Mouse (Mus musculus) embryonic facial prominence, embryonic 15.5 days (tissue): ENCODE results near the gene H2-K1. TPM values are rescaled to one million over a fixed set of nuclear protein-coding genes. Genes with fewer than 3 reads are reported as not detected.
A peak's percentile ranks its signal among the peaks of the same experiment; 100 is the strongest.

Experiments
- microRNA counts: library from miRNA; unstranded; fragments of <30 nt; microRNA quantifications from one replicate; lab custom pipeline; 2016
- microRNA-seq: library from miRNA; unstranded; fragments of <30 nt; microRNA quantifications from one replicate; pipeline ENCODE4, GENCODE M21; 2016; ENCODE audit warnings: borderline number of aligned reads
- polyA plus RNA-seq: library from polyadenylated mRNA; unstranded; fragments of >200 nt; fragmentation: Nextera tagmentation; extraction: Ambion mirVana; gene quantifications from 2 replicates; pipeline ENCODE4 v1.2.1, GENCODE M21; 2015

H2-K1 gene
- polyA plus RNA-seq, 1 experiment from 2014 or later = 29.0 TPM

MicroRNA genes within 50 kb of the gene (microRNA counts, 519-probe panel; counts per million panel counts)
- 1,314 counts per million, percentile 7 among the panel's probes with 10 or more counts for microRNA mmu-miR-219 (lab: Ali Mortazavi, UCI)

Small RNA genes within 50 kb of the gene (microRNA-seq; reads per million reads assigned to microRNA genes)
- gene Mir219a-1 (0.86 reads per million), gene Mir219c (not detected)

Other genes starting within 250 kb of the H2-K1 start
- gene Rab11b, start 239.8 kb downstream of the H2-K1 start, polyA plus RNA-seq = 269 and 325 TPM in 2 replicates
- gene Angptl4, start 218.5 kb downstream of the H2-K1 start, polyA plus RNA-seq = 58.8 and 67.2 TPM in 2 replicates
- gene Kank3, start 189.8 kb downstream of the H2-K1 start, polyA plus RNA-seq = 45.3 and 45.8 TPM in 2 replicates
- gene Rps28, start 175.8 kb downstream of the H2-K1 start, polyA plus RNA-seq = 998 and 1,000 TPM in 2 replicates
- gene Ndufa7, start 175.8 kb downstream of the H2-K1 start, polyA plus RNA-seq = 432 and 453 TPM in 2 replicates
- 57.3 and 59.6 TPM in 2 replicates for gene Cd320, start 157.3 kb downstream of the H2-K1 start, polyA plus RNA-seq
- gene Gm7029, start 126.5 kb downstream of the H2-K1 start, polyA plus RNA-seq = not detected in 2 replicates
- 6.7 and 6.8 TPM in 2 replicates for gene Kifc1, start 109.7 kb downstream of the H2-K1 start, polyA plus RNA-seq
- 0.55 and 0.58 TPM in 2 replicates for gene Platr17, start 95.2 kb downstream of the H2-K1 start, polyA plus RNA-seq
- gene Daxx, start 90.9 kb downstream of the H2-K1 start, polyA plus RNA-seq = 48.5 and 51.7 TPM in 2 replicates
- 40.2 and 49.3 TPM in 2 replicates for gene Tapbp, start 84.4 kb downstream of the H2-K1 start, polyA plus RNA-seq
- gene Zbtb22, start 84.4 kb downstream of the H2-K1 start, polyA plus RNA-seq = 15.8 and 17.8 TPM in 2 replicates
- 57.1 and 64.4 TPM in 2 replicates for gene Rgl2, start 70.8 kb downstream of the H2-K1 start, polyA plus RNA-seq
- 145 and 163 TPM in 2 replicates for gene Pfdn6, start 60.0 kb downstream of the H2-K1 start, polyA plus RNA-seq
- gene Wdr46, start 59.7 kb downstream of the H2-K1 start, polyA plus RNA-seq = 36.2 and 36.5 TPM in 2 replicates
- gene B3galt4, start 48.9 kb downstream of the H2-K1 start, polyA plus RNA-seq = 6.0 and 8.5 TPM in 2 replicates
- 48.9 and 57.2 TPM in 2 replicates for gene Vps52, start 44.5 kb downstream of the H2-K1 start, polyA plus RNA-seq
- 1,731 and 1,878 TPM in 2 replicates for gene Rps18, start 44.3 kb downstream of the H2-K1 start, polyA plus RNA-seq
- gene Ring1, start 24.3 kb upstream of the H2-K1 start, polyA plus RNA-seq = 26.0 and 26.9 TPM in 2 replicates
- 54.1 and 57.4 TPM in 2 replicates for gene H2-Ke6, start 27.7 kb upstream of the H2-K1 start, polyA plus RNA-seq
- gene Slc39a7, start 31.3 kb upstream of the H2-K1 start, polyA plus RNA-seq = 229 and 234 TPM in 2 replicates
- 53.0 and 54.6 TPM in 2 replicates for gene Rxrb, start 31.5 kb upstream of the H2-K1 start, polyA plus RNA-seq
- 53.2 and 64.3 TPM in 2 replicates for gene Col11a2, start 39.1 kb upstream of the H2-K1 start, polyA plus RNA-seq
- gene H2-Oa, start 92.0 kb upstream of the H2-K1 start, polyA plus RNA-seq = 0.54 and 0.89 TPM in 2 replicates
- gene H2-DMa, start 119.2 kb upstream of the H2-K1 start, polyA plus RNA-seq = 14.0 and 15.3 TPM in 2 replicates
- 118 and 122 TPM in 2 replicates for gene Brd2, start 122.3 kb upstream of the H2-K1 start, polyA plus RNA-seq
- 0.61 and 0.93 TPM in 2 replicates for gene H2-DMb2, start 143.0 kb upstream of the H2-K1 start, polyA plus RNA-seq
- 3.2 and 3.8 TPM in 2 replicates for gene H2-DMb1, start 152.7 kb upstream of the H2-K1 start, polyA plus RNA-seq
- gene Tap1, start 187.2 kb upstream of the H2-K1 start, polyA plus RNA-seq = 10.7 and 11.9 TPM in 2 replicates
- 3.3 and 4.4 TPM in 2 replicates for gene Psmb9, start 187.4 kb upstream of the H2-K1 start, polyA plus RNA-seq
- gene Psmb8, start 197.4 kb upstream of the H2-K1 start, polyA plus RNA-seq = 10.0 and 11.2 TPM in 2 replicates
- 6.4 and 7.5 TPM in 2 replicates for gene Tap2, start 203.2 kb upstream of the H2-K1 start, polyA plus RNA-seq
- gene H2-Ob, start 238.6 kb upstream of the H2-K1 start, polyA plus RNA-seq = 0.17 and 0.43 TPM in 2 replicates